Mouse (Mus musculus): ENCODE data around the gene Per2.

- TF ChIP-seq CTCF (IDR thresholded peaks at IDR 0.05; ENCODE audit: low read depth) (no peak), EP300 (optimal IDR thresholded peaks at IDR 0.05) (no peak)
These were observed 45.5 kb upstream of the Per2 start for GRCm38 (mm10) chr1:91504615-91505014.
